Mouse (Mus musculus) right cerebral cortex, adult 2 months (tissue): Measurements from ENCODE around the gene Dhx35.

Experiments
- DNase-seq, 2 experiments: peaks; one replicate each; pipeline ENCODE4 v3.0.0; 2021 to 2022; ENCODE audit warnings: low spot score in 2 of 2

The Dhx35 gene

GRCm38 (mm10) chr2:158893171-158893853 lies 98.7 kb downstream of the Dhx35 start:
- no peak for DNase-seq

- DNase-seq, result no peak
Observed at GRCm38 (mm10) chr2:158898469-158899196, 104.0 kb downstream of the Dhx35 start.
